Mouse (Mus musculus) heart, adult 9 months (tissue): ENCODE data around the gene Zbtb37.
"Not testable (repeated sequence)": the region's sequence is repeated elsewhere in the genome, so short reads cannot be mapped to it uniquely, and the experiment has no call there.

Experiments
- DNase-seq, 2 experiments: peaks; one replicate each; pipeline ENCODE4 v3.0.0; 2022; ENCODE audit warnings: low spot score in 2 of 2

Zbtb37 gene

GRCm38 (mm10) chr1:161033856-161034434 is 704 bp downstream of the Zbtb37 start:
- peak in 1 of 2 experiments; percentile 10 for DNase-seq

DNA sequence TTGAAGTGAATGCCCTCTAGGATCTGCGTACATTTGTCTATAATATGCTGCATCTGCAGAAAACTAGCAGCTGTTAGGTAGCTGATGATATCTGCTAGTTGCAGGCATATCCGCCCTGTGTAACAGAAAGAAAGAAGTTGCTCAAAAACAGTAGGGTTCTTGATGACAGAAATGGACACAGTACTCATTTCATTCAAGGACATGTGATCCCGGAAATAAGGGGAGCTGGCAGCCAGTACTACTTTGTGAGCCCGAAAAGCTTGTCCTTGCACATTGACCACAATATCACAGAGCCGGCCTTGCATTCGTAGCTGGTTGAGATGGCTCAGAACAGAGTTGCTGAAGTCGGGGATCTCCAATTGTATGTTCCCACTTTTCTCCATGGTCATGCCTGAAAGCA is 2.3 kb downstream of the Zbtb37 start:
- DNase-seq = no peak

DNA sequence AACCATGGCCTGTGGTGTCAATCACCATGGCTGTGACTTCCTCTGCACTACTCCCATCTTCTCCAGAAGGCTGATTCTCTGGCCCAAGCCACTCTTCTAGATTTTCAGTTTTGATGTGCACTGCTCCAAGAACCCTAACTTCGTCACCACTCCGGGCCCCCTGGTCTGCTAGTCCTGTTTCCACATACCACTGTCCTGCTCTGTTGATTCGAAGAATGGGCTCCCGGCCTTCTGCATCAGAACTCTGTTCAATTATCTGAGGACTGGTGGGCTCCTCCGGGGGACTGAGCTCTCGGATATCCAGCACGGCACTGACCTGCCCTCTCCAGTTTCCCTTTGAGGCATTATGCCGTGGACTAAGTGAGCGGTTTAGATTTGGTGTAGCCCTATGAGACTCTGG is 2.8 kb downstream of the Zbtb37 start:
- no peak for DNase-seq

DNA sequence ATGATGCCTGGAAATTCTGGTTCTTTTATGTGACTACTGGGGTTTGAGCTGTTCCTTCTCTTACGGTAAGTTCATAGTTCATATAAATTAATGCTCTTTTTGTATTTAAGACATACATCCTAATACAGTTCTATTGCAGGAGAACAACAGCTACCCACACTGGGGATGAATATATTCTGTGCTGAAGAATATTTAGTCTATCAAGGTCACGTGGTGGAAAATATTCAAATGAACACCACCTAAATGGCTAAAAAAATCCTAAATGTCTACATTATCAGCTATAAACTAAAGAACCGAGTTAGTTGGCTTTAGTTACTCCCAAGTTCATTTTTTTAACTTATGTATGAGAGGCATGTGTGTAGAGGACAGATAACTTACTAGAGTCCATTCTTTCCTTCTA is 4.6 kb downstream of the Zbtb37 start:
- no peak for DNase-seq

- not testable (repeated sequence) for DNase-seq
Measured at GRCm38 (mm10) chr1:161028427-161028826, 6.2 kb downstream of the Zbtb37 start.

- no peak for DNase-seq
Measured at GRCm38 (mm10) chr1:161027196-161027595, 7.5 kb downstream of the Zbtb37 start.

GRCm38 (mm10) chr1:161025410-161026210 is 9.0 kb downstream of the Zbtb37 start:
- DNase-seq = no peak

GRCm38 (mm10) chr1:161020051-161020450 is 14.6 kb downstream of the Zbtb37 start:
- DNase-seq = no peak

DNA sequence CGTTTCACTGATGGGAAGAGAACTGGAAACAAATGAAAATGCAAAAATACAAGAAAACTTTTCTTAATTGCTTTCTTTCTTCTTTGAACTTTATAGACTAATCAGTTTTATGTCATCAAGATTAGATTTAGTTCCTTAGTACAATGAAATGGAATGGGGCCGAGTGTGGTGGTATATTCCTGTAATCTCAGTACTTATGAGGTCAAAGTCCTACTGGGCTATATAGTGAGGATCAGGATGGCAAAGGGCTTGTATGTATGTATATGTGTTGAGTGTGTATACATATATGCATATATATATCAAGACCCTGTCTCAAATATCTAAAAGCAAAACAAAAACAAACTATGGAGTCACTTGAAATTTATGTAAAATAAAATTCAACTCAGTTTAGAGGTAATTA is 18.3 kb downstream of the Zbtb37 start:
- DNase-seq = no peak

DNA sequence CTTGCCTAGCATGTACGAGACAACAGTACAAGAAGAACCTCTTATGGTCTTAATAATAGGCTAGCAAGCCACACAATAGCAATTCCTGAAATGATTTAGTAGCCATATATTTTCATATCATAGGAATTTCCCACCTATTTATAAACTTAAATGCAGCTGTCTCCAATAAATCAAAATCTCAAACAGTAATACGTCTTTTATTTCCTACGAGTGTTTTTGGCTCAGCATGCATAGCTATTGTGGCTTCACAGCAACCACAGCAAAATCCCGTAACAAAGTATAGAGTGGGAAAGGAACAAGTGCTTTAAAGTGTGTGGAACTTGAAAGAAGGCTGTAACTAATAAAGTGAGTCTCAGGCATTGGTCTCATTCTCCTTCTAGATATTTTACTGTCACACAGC is 24.2 kb downstream of the Zbtb37 start:
- DNase-seq = no peak

DNA sequence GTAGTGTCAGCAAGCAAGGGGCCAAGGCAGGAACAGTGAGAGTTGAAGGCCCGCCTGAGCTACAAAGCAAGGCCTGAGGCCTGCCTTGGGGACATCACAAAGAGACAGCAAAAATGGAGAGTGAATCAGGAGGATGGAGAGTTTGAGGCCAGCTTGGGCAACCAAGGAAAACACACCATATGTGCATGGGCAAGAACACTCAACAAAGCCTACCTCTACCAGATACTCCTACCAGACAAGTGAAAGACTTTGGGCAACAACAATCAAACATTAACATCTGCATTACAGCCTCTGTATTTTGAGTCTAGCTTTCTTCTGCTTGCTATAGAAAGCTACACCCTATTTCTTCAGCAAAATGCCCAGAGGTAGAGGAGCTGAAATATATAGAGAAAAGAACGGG is 26.6 kb downstream of the Zbtb37 start:
- no peak for DNase-seq

DNA sequence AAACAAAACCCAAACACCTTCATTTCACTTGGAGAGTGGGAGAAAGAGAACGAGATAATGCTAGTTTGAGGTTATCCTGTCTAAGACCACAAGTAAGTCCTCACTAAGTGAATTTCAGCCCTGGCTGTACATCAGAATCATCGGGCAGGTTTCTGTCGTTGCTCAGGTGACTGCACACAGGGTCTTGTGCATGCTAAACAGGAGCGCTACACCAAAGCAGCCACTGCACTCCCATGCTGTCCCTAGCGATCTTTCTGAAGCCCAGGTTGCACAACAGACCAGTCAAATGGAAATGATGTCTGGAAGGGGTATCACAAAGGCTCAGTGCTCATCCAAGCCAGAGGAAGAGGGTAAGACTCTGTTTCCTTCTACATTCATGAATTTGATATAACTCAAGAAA is 28.2 kb downstream of the Zbtb37 start:
- no peak for DNase-seq

DNA sequence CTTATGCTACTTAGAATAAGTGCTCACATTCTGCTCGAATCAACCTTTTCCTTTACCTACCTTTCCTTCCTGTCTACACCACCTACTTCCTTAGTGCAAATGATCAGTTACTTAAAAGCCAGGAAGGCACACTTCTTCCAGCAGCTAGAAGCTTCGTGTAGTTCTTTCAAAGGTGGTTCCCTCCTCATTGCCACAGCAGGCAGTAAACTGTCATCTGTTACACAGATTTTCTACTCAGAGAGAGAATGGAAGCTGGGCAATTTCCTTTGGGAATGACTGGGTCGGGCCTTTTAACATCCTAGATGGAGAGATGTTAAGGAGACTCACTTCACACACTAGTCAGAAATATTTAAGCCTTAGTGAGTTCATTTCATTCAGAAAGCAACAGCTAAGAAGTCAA is 29.1 kb downstream of the Zbtb37 start:
- DNase-seq = no peak

DNA sequence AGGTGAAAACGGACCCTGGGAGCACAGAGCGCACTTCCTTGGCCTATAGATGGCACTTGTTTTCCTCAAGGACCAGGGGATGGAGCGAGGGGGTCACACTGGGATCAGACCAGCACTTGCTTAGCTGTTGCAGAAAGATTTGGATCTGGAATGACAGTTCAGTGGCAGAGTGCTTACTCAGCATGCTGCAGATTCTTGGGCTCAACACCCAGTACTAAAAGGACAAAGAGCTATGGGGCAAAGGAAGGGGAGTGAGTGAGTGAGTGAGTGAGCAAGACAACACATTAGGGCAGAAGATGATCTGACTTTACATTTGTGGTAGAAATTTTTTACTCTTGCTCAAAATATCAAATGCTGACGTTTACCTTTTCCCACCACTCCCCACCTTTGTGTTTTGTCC is 29.7 kb downstream of the Zbtb37 start:
- no peak for DNase-seq

DNA sequence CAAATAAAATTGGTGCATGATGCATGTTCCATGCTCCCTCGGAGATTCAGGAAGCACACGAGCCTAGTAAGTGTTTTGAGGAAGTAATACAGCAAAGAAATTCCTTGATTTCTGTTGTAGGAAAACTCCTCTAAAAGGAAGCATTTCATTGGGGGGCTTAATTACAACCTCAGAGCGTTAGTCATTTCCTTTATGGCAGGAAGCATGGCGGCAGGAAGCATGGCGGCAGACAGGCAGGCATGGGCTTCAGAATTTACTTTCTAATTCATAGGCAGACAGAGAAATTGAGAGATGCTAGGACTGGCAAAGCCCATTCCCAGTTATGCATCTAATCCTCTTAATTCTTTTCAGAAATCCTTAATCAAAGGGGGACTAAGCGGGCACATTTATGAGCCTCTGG is 40.8 kb downstream of the Zbtb37 start:
- no peak for DNase-seq

DNA sequence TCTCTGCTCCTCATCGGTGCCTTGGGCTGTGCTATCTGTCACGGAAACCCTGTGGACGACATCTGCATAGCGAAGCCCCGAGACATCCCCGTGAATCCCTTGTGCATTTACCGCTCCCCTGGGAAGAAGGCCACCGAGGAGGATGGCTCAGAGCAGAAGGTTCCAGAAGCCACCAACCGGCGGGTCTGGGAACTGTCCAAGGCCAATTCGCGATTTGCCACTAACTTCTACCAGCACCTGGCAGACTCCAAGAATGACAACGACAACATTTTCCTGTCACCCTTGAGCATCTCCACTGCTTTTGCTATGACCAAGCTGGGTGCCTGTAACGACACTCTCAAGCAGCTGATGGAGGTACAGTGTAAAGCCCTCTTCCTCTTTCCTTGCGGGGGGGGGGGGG is 45.3 kb downstream of the Zbtb37 start:
- DNase-seq = no peak

- no peak for DNase-seq
Measured at GRCm38 (mm10) chr1:160986881-160987635, 47.6 kb downstream of the Zbtb37 start.

- no peak for DNase-seq
Measured at GRCm38 (mm10) chr1:160985477-160985876, 49.2 kb downstream of the Zbtb37 start.

- DNase-seq = not testable (repeated sequence)
Measured at GRCm38 (mm10) chr1:160984731-160985130, 49.9 kb downstream of the Zbtb37 start.

DNA sequence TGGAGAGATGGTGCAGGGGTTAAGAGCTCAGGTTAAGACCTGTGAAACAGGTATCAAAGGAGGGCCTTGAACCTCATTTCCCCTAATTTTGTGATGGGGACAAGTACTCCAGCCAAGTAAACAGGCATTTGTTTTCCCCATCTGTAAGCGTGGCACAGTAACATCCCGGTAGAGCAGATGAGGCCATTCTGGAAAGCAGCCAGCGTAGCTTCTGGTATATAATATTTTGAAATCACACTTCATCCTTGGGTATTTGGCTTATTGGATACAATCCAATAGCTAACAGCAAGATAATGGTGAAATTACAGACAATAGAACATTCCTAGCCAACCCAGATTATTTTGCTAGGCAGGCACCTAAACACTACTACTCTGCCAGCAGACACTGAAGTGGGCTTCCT is 51.8 kb downstream of the Zbtb37 start:
- no peak for DNase-seq

DNA sequence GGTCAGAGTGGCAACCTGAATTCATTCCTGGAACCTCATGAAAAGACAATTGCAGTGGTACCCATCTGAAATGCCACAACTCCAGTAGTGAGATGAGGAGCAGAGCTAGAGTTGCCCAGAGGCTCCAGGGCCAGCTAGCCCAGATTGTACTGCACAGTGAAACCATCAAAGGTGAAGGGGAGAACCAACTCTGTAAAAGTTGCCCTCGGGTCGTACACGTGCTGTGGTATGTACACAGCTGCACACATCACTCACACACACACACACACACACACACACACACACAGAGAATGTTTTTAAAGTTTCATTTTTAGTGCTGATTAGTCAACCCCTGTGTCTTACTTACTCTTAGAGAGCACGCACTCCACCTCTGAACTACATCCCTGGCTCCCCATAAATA is 53.3 kb downstream of the Zbtb37 start:
- no peak for DNase-seq

DNA sequence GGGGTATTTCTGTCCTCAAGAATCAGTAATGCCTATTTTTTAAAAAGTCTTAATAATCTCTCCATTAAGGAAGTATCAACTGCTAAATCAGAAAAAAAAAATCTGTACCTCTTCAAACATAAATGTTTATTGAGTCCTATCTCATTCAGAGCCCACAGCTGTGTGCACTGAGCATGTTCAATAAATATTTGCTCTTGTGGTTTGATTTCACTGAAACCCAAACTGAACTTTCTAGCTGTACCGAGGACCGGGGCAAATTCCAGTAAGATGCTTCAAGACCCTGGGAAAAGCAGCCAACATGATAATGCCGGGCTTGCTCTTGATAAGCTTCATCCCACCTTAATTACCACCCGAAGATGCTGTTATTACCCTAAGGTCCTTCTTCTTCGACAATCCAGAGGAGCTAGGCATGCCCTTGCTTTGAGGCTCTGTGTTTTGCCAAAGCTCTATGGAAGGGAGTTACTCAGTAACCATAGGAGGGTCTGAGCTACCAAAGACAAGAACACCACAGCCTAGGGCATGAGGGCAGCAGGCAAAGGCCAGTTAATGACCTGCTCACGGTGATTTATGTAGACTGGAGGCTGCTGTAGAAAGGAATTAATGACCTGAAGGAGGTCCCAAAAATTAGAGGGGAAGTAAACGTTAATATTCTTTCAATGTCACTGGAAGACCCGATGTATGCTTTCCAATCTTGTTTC is 54.0 kb downstream of the Zbtb37 start:
- no peak for DNase-seq
